Mouse (Mus musculus) 3134 (cell line): ENCODE data around the gene Mapk7.

Experiments
- DNase-seq: peaks from one replicate; pipeline ENCODE4 v3.0.0-alpha.2; 2011; ENCODE audit warnings: low spot score; ENCODE audit not compliant: insufficient read length; ENCODE audit errors: extremely low read depth

The Mapk7 gene

DNA sequence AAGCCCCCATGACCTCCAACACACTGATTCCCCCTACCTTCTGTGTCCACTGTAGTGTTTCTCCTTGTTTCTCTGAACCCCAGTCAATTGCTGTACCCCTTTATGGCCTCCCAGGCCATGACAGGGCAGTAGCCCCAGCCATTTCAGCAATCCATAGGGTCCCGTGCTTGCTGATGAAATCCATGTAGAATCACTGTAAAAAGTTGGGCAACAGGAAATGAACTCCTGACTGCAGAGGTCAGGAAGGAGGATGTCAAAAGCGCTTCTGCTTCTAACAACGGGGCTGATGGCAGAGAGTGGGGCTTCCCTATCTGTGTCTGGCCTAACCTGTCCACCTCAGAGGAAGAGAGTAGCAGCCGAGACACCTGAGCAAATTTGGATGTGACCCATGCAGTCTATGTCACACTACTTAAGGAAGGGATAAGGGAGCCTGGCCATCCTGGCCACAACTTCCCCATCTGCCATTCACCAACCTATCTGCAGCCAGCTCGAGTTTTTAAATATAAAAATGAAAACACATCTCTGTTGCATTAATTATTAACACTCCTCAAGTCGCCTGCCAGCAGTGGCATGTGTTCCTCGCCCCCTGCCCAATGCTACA is 24.8 kb downstream of the Mapk7 start:
- no peak for DNase-seq

GRCm38 (mm10) chr11:61468534-61468933 is 25.7 kb downstream of the Mapk7 start:
- DNase-seq: no peak

GRCm38 (mm10) chr11:61465422-61465821 is 28.8 kb downstream of the Mapk7 start:
- DNase-seq: no peak

DNA sequence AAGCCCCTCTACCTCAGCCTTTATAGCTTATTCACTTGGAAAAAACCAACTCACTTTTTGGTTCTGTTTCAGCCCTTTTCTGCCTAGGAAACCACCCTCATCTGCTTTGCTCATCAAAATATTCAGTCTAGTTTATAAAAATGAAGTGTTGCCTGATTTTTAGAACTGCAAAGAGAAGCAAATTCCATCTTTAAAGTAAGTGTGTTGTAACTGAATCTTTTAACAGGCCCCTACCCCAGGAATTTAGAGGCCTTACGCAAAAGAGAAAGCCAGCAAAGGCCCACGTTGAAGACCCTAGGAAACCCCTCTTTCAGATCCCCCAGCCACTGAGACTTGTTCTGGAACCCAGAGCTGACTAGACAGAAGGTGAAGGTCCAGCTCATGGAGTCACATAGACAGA is 30.1 kb downstream of the Mapk7 start:
- no peak for DNase-seq

- no peak for DNase-seq
Observed at GRCm38 (mm10) chr11:61449499-61450292, 44.5 kb downstream of the Mapk7 start.

DNA sequence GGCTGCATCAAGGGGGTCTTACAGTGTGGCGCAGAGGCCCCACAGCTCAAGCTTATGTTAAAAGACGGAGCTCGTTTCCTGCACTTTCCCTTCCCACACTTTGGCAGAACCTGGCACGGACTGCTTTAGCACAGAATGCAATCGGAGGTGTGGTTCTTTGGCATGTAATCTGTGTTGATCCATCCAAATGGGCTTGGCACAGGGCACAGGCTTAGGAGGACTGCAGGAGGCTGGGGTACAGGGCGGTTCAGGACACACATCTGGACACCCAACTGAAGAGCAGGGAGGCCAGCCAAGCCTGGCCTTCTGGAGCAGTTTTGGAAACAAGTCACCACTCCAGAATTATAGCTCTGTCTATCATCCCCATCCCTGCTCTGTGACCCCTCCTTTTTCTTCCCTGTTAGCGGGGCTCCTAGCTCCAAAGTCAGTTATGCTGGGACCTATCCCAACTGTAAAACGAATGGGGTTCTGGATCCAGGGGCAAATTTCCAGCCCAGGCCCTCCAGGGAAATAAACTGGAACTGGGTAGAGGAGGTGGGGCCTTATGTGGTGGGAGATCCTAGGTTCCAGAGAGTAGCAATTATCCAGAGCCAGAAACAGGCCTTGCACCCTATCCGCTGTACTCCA is 45.5 kb downstream of the Mapk7 start:
- DNase-seq: no peak

DNA sequence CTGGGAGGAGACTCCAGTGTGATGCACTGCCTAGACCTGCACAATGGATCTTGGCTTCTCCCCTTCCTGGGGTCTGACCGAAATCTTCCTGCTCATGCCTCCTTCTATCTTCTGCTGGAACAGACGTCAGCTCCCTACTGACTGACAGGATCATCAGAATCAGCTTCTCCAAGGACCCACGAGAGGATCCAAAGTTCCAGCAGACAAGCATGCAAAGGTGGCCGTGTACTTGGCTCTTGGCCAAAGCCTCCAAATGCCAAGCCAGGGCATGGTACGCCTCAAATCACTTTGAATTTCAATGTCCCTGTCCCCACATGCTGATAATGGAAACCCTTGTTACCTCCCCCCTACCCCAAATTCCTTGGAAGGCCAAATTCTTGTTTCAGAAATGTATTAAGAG is 46.2 kb downstream of the Mapk7 start:
- DNase-seq: no peak

DNA sequence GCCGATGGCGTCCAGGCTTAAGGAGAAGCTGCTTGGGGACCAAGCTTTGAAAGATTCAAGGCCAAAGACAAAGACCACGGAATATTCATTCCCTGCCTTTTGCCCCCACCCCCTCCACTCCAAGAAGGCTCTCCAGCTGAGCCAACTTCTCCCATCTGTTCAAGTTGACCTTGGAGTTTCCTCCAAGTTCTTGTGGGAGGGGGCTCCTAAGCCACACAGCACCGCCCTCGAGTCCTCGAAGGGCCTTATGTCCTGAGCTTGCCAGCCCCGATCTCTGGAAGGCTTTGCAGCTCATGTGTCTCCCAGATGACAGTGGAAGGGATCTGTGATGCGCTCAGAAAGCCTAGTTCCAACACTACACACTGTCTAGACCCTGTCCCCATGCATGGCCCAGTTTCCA is 46.9 kb downstream of the Mapk7 start:
- DNase-seq: no peak

- DNase-seq: no peak
Observed at GRCm38 (mm10) chr11:61443807-61444206, 50.4 kb downstream of the Mapk7 start.

DNA sequence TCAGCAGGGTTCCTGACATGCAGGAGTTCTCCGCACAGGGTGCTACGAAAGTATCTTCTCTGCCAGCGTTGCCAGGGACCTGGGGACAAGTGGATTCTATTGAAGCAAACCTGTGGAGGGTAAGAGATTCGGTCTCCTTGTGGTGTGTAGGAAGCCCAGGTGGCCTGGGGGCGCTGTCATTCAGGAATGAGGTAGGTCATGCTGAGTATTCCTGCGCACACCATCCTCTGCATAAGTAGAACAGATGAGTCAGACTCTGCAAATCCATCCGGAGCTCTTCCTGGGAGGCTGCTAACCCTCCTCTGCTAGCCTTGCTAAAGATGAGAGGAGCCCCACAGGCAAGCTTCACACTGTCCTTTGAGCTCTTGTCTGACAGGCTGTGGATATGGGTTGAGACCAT is 52.5 kb downstream of the Mapk7 start:
- DNase-seq: no peak

DNA sequence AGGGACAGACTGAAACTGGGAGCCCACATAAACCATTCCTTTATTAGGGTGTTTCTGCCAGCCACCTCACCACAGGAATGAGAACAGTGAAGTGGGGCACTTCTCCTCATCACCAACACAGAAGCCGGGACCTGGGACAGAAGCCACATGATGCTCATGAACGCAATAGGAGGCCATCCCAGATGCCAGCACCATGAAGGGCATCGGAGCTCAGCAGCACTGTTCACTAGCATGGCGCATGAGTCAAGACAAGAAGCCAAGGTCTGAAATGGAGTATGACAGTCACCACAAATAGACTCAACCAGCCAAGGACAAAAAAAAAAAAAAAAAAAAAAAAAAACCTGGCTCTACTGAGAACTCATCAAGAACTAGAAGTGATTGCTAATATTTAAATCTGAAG is 53.8 kb downstream of the Mapk7 start:
- no peak for DNase-seq

DNA sequence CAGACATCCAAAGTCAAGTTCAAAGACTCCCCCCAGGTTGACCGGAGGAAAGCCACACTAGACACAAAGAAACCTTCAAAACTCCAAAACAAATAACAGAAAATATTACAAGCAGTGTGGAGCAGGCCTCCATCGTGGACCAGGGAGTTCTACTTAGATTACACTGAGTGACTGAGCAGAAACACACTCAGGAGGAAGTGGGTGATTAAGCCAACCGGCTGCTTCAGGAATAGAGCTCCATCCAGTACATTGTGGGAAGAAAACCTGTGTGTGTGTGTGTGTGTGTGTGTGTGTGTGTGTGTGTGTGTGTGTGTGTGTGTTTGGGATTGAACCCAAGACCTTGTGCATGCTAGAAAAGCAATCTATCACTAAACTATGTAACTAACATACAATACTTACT is 55.0 kb downstream of the Mapk7 start:
- DNase-seq: no peak
